Mouse (Mus musculus) neural tube, embryonic 13.5 days (tissue): Measurements from ENCODE around the gene H2afj. TPM values are rescaled to one million over a fixed set of nuclear protein-coding genes. Genes with fewer than 3 reads are reported as not detected.

ENCODE experiments used
- ATAC-seq: fragments of 200-750 bp; cut with Nextera tagmentation; 2 replicates; pipeline ENCODE4 v1.8.0; 2017; ENCODE audit warnings: low read depth, mild to moderate bottlenecking, moderate TSS enrichment, moderate library complexity
- H3K27ac ChIP-seq: fragments of 300-500 bp; sonication (generic); replicated peaks from 2 replicates; pipeline ENCODE4 v1.5.1; 2015; ENCODE audit warnings: moderate library complexity, mild to moderate bottlenecking, inconsistent platforms
- H3K27me3 ChIP-seq: fragments of 300-500 bp; sonication (generic); 2 replicates; pipeline ENCODE4 v1.6.1; 2015; ENCODE audit warnings: mild to moderate bottlenecking, inconsistent platforms
- H3K36me3 ChIP-seq: fragments of 300-500 bp; sonication (generic); 2 replicates; pipeline ENCODE4 v1.6.1; 2015; ENCODE audit warnings: mild to moderate bottlenecking, inconsistent platforms
- H3K4me1 ChIP-seq: fragments of 300-500 bp; sonication (generic); replicated peaks from 2 replicates; pipeline ENCODE4 v1.6.1; 2015; ENCODE audit warnings: inconsistent platforms
- H3K4me2 ChIP-seq: fragments of 300-500 bp; sonication (generic); 2 replicates; pipeline ENCODE4 v1.6.1; 2015; ENCODE audit warnings: inconsistent platforms, mild to moderate bottlenecking, moderate library complexity
- H3K4me3 ChIP-seq: fragments of 300-500 bp; sonication (generic); 2 replicates; pipeline ENCODE4 v1.5.1; 2015; ENCODE audit warnings: mild to moderate bottlenecking, inconsistent platforms
- H3K9ac ChIP-seq: fragments of 300-500 bp; sonication (generic); 2 replicates; pipeline ENCODE4 v1.6.1; 2015; ENCODE audit warnings: moderate library complexity, mild to moderate bottlenecking, inconsistent platforms
- H3K9me3 ChIP-seq: fragments of 300-500 bp; sonication (generic); 2 replicates; pipeline ENCODE4 v1.6.1; 2016; ENCODE audit warnings: inconsistent platforms
- WGBS: fragments of 180-500 bp; shearing (Covaris S2); methylation state at CpG from one replicate; pipeline ENCODE4 v1.1.7; 2015; 5-methylcytosine and 5-hydroxymethylcytosine counted together
- polyA plus RNA-seq: library from polyadenylated mRNA; unstranded; fragments of >200 nt; fragmentation: Nextera tagmentation; extraction: Ambion mirVana; gene quantifications from 2 replicates; pipeline ENCODE4 v1.2.1, GENCODE M21; 2015

Gene H2afj
- polyA plus RNA-seq, 1 experiment from 2014 or later, result 135 TPM

DNA sequence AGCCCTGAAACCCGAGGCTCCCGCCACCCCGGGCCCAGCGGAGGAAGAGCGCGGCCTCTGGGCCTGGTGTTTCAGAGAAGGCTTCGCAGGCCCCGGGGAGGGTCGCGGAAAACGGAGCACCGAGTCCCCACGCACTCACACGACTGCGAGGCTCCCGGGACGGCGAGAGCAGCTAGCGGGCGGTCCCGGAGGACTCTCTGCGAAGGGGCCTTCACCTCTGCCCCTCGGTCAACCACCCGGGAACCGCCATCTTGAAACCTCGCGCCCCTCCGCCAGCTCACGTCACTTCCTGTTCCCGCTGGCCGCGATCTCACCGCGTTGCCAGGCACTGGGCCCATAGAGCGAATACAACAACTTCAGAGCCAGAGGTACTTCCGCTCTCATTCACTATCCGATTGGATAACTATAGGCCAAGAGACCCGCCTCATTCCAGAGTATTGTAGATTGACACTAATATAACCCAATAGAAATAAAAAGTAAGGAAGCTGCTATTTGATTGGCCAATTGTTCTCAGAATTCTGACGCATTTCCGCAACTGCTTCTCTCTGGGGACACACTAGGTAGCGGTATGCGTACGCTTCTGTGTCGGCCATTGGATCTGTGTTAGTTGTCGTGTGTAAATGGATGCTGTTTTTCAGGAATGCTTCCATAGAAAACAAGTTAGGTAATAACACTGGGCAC lies 20.0 kb downstream of the H2afj start, which contains the start of gene Wbp11:
Gene Wbp11, minus strand, starts transcription at position 353 of the 681 bp plus-strand sequence.
- under 1% methylated on average over 45 of the region's 45 CpGs for WGBS
- peaks cover 16% of the 10 kb centered on the region; the same call in 1 of the 2 replicates for H3K27me3 ChIP-seq
- H3K9ac ChIP-seq, result peak within 1 kb of the TSS; percentile 98
- ATAC-seq, result peak; percentile 100
- no peaks in the 10 kb centered on the region for H3K9me3 ChIP-seq
- H3K4me3 ChIP-seq, result peak within 1 kb of the TSS; percentile 98
- H3K36me3 ChIP-seq, result peaks cover 21% of the 10 kb centered on the region
- peak within 1 kb of the TSS; percentile 91 for H3K27ac ChIP-seq
- peaks cover 15% of the 10 kb centered on the region for H3K4me1 ChIP-seq
- peak within 1 kb of the TSS; percentile 83 for H3K4me2 ChIP-seq

DNA sequence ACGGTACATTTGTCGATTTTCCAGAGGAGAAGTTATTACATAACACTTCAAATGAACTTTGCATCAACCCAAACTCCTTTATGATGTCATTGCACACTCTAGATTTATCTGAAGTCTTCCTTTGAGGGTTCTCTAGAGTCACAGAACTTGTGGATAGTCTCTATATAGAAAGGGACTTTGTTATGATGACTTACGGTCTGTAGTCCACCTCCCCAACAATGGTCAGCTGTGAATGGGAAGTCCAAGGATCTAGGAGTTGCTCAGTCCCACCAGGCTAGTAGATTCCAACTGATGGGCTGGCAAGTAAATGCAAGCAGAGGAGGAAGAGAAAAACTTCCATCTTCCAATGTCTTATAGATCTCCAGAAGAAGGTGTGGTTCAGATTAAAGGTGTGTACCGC lies 20.6 kb downstream of the H2afj start:
- Histone ChIP-seq H3K4me2 (peak overlapping the region; percentile 67), H3K9me3 (no peaks in the 10 kb centered on the region), H3K27ac (peak overlapping the region; percentile 91), H3K9ac (peak overlapping the region; percentile 74), H3K4me3 (peak overlapping the region; percentile 98), H3K4me1 (peaks cover 15% of the 10 kb centered on the region), H3K27me3 (peaks cover 16% of the 10 kb centered on the region; the same call in 1 of the 2 replicates), H3K36me3 (peaks cover 20% of the 10 kb centered on the region)
- 39% methylated on average over 4 of the region's 4 CpGs for WGBS
- 0 out of 2 replicates have a peak, but pooled peaks have one; percentile 9 for ATAC-seq

DNA sequence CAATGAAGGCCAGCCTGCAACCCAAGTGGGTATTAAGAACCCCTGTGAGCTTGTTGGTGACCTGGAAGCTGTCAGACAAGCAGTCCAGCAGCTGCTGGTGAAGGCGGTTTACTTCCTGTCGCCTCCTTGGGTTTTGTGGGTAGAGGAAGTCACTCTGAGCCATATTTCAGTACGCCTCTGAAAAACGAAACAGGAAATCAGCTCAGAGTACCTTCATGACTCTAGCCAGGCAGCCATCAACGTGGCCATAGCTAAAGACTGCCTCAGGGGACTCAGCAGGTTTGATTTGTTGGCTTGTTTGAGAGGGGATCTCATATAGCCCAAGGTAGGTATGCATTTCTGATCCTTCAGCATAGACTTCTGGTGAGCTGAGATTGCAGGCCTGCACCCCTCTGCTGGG lies 23.7 kb downstream of the H2afj start:
- WGBS, result 82% methylated on average over 5 of the region's 5 CpGs
- no peak overlapping the region for H3K4me3 ChIP-seq
- ATAC-seq, result no peak

DNA sequence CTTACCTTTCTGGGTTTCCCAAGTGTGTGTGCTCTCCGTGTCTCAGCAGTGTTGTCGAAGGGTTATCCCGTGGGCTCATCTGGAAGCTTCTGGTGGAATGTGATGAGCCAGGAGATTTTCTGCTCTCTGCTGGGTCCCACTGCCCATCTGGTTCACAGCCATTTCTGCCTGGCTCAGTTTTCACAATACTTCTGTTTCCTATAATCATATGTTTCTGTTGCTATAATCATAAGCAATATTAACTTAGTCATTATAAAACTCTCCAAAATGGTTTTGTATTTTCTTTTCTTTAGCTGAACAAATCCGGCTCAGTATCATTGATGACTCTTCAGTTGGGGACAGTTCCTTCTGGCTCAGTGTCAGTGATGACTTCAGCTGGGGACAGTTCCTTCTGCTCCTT lies 27.3 kb downstream of the H2afj start, which contains the start of gene Smco3:
Gene Smco3, minus strand, starts transcription at position 101 of the 400 bp plus-strand sequence.
- no peak within 1 kb of the TSS for H3K27ac ChIP-seq
- ATAC-seq, result no peak
- H3K4me1 ChIP-seq, result no peaks in the 10 kb centered on the region
- no peak within 1 kb of the TSS for H3K9ac ChIP-seq
- H3K9me3 ChIP-seq, result no peaks in the 10 kb centered on the region
- no peaks in the 10 kb centered on the region for H3K36me3 ChIP-seq
- WGBS, result 56% methylated on average over 4 of the region's 4 CpGs
- peak within 1 kb of the TSS; percentile 10; the same call in 1 of the 2 replicates for H3K4me2 ChIP-seq
- peak within 1 kb of the TSS; percentile 12; the same call in 1 of the 2 replicates for H3K4me3 ChIP-seq
- peaks cover 12% of the 10 kb centered on the region; the same call in 1 of the 2 replicates for H3K27me3 ChIP-seq

More for the DNA sequence above, 23.7 kb downstream of the H2afj start:
- Histone ChIP-seq H3K4me2 (no peak overlapping the region), H3K27me3 (peaks cover 16% of the 10 kb centered on the region; the same call in 1 of the 2 replicates), H3K36me3 (no peaks in the 10 kb centered on the region), H3K27ac (no peak overlapping the region), H3K9ac (no peak overlapping the region), H3K4me1 (peaks cover 11% of the 10 kb centered on the region), H3K9me3 (no peaks in the 10 kb centered on the region)

DNA sequence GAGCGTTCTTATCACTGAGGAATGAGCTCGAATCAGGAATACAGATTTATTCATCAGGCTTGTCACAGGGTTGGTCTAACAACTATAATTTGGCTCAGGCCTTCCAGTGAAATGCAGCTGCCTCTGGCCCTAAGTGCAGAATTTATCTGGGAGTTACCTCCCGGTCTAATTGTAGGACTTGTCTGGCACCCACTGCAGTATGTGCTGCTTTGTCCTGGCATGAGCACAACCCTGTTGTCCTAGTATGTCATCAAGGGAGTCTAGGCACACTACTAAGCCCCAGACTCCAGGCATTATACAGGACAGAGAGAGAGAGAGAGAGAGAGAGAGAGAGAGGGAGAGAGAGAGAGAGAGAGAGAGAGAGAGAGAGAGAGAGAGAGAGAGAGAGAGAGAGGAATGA lies 29.3 kb downstream of the H2afj start:
- Histone ChIP-seq H3K27me3 (no peaks in the 10 kb centered on the region), H3K4me2 (no peak overlapping the region), H3K9me3 (no peaks in the 10 kb centered on the region), H3K36me3 (no peaks in the 10 kb centered on the region), H3K4me1 (no peaks in the 10 kb centered on the region), H3K27ac (no peak overlapping the region), H3K4me3 (no peak overlapping the region), H3K9ac (no peak overlapping the region)
- 86% methylated on average over 3 of the region's 3 CpGs for WGBS
- ATAC-seq, result no peak

DNA sequence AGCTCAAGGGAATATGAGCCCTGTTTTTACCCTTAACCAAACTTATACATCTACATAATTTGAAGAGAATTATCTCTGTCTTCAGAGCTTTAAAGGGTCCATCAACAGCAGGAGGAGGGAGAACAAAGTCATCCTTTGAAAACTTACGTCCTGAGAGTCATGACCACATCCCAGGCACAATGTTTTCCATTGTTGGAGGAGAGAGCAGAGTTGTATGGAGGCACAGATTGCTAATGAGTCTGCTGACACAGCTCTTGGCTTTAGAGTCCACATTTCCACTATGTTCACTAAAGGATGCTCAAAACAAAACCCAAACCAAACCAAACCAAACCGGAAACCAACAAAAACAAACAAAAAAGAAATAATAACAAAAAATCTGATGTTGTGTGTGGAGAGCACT lies 36.9 kb downstream of the H2afj start:
- no peaks in the 10 kb centered on the region for H3K4me1 ChIP-seq
- H3K27me3 ChIP-seq, result no peaks in the 10 kb centered on the region
- H3K9me3 ChIP-seq, result no peaks in the 10 kb centered on the region
- no peak overlapping the region for H3K9ac ChIP-seq
- no peak overlapping the region for H3K4me2 ChIP-seq
- H3K27ac ChIP-seq, result no peak overlapping the region
- whole genome bisulfite sequencing, result 54% methylated on average over 2 of the region's 2 CpGs
- H3K36me3 ChIP-seq, result no peaks in the 10 kb centered on the region
- ATAC-seq, result no peak
- no peak overlapping the region for H3K4me3 ChIP-seq

DNA sequence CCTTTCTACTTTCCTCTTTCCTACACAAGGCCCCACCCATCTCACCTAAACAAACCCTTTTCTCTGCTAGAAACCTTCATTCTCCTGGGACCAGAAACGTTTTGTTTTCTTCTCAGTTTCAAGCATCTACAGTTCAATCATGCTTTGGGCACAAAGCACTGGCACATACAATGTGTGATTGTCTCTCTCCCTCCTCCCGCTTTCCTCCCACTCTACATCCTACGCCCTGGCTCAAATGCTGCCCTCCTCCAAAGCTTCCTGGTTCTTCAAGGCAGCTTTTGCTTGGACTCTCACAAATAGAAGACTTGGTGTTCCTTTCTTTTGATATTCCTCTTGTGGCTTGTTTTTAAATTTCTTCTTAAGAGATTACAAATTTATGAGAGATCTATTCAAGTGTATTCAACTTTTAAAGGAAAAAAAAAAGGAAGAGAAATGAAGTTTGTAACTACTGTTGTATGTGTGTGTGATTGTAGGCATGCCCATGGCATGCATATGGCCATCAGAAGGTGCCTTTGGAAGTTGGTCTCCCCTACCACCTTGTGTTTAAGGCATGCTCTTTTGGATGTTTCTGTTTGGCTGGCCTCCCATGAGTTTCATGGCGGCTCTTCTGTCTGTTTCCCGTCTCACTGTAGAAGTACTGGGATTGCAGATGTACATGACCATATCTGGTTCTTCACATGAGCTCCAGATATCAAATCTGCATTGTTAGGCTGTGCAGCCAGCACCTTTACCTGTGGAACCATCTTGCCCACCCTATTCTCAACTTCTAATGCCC lies 37.8 kb downstream of the H2afj start:
- Histone ChIP-seq H3K27ac (no peak overlapping the region), H3K9ac (no peak overlapping the region), H3K9me3 (no peaks in the 10 kb centered on the region), H3K27me3 (no peaks in the 10 kb centered on the region), H3K4me1 (no peaks in the 10 kb centered on the region), H3K4me3 (no peak overlapping the region), H3K4me2 (no peak overlapping the region), H3K36me3 (no peaks in the 10 kb centered on the region)
- 73% methylated on average over 5 of the region's 5 CpGs for WGBS
- ATAC-seq, result no peak

DNA sequence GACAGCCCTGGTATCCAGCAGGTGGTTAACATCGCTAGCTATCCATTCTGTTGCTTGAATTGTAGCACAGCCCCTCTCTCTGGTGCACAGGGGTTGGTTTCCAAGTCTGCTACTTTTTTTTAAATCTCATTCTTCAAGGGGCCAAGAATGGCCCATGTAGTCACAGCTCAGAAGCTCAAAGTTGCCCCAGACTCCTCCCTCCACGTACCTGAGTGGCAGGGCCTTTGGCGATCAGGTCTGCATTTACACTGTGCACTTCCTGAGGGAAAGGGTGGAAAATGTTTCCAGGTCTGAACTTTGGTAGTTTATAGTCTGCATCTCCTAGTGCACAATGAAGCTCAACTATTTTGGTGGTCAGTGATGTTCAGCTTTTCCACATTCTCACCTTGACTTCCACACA lies 39.2 kb downstream of the H2afj start:
- H3K4me1 ChIP-seq, result no peaks in the 10 kb centered on the region
- no peak overlapping the region for H3K27ac ChIP-seq
- WGBS, result 89% methylated on average over 3 of the region's 3 CpGs
- no peaks in the 10 kb centered on the region for H3K36me3 ChIP-seq
- ATAC-seq, result no peak
- no peaks in the 10 kb centered on the region for H3K9me3 ChIP-seq
- no peak overlapping the region for H3K4me2 ChIP-seq
- no peaks in the 10 kb centered on the region for H3K27me3 ChIP-seq
- H3K4me3 ChIP-seq, result no peak overlapping the region
- no peak overlapping the region for H3K9ac ChIP-seq

DNA sequence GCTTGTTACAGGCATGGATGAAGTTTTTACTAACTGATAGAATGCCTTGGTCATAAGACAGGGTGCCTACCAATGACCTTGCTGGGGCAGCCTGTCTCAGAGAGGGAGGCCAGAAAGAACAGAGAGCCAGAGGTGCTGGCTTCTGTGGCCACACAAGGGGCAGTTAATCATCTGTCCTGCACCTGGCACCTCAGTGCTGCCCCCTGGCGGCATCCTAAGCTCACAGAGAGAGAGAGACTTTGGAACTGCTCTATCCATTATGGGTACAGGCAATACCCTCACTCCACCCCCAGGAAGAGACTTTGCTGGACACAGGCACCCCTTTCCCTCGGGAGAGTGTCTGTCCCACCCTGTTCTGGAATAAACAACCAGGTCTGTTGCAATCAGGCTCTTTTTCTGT lies 39.7 kb downstream of the H2afj start:
- H3K9ac ChIP-seq, result no peak overlapping the region
- no peak for ATAC-seq
- 35% methylated on average over 2 of the region's 2 CpGs for WGBS
- H3K36me3 ChIP-seq, result no peaks in the 10 kb centered on the region
- H3K4me1 ChIP-seq, result no peaks in the 10 kb centered on the region
- H3K27me3 ChIP-seq, result no peaks in the 10 kb centered on the region
- H3K4me3 ChIP-seq, result no peak overlapping the region
- no peak overlapping the region for H3K27ac ChIP-seq
- no peak overlapping the region for H3K4me2 ChIP-seq
- H3K9me3 ChIP-seq, result no peaks in the 10 kb centered on the region

DNA sequence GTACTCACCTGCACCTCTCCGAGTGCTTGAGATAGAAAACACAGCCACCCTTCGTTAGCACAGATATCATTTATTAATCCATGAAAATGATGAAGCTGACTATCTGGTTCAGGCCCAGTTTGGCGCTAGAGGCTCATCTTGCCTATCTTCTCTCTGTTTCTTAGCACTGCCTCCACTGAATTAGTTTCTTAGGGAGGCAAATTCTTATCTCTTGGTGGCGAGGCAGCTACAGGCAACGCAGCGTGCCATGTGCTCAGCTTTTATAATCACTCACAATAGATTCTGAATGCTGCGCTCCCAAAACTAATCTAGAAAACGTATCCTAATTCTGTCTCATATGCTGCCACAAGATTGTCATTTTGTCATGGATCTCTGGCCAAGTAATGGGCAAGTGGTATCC lies 40.4 kb downstream of the H2afj start:
- Histone ChIP-seq H3K27ac (no peak overlapping the region), H3K4me1 (no peaks in the 10 kb centered on the region), H3K9me3 (no peaks in the 10 kb centered on the region), H3K9ac (no peak overlapping the region), H3K4me3 (no peak overlapping the region), H3K4me2 (no peak overlapping the region), H3K36me3 (no peaks in the 10 kb centered on the region), H3K27me3 (no peaks in the 10 kb centered on the region)
- WGBS, result 90% methylated on average over 8 of the region's 8 CpGs
- ATAC-seq, result no peak

DNA sequence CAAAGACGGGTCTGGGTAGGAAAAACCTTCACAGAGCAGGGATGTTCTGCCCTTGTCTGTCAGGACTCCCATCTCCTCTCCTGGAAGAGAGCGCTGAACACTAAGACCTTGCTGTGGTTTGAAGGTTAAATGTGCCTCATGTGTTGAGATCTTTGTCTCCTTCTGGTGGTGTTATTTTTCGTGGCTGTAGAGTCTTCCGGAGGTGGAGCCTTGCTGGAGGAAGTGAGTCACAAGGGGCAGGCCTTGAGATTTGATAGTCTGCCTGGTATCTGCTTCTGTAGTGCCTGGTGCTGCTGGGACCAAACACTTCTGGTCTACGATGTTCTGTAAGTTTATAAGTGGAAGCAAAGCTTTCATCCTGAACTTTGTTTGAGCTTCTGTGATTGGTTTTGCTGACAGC lies 40.9 kb downstream of the H2afj start:
- Histone ChIP-seq H3K27ac (no peak overlapping the region), H3K27me3 (no peaks in the 10 kb centered on the region), H3K4me2 (no peak overlapping the region), H3K4me3 (no peak overlapping the region), H3K9ac (no peak overlapping the region), H3K4me1 (no peaks in the 10 kb centered on the region), H3K9me3 (no peaks in the 10 kb centered on the region), H3K36me3 (no peaks in the 10 kb centered on the region)
- no peak for ATAC-seq
- 90% methylated on average over 5 of the region's 5 CpGs for WGBS

DNA sequence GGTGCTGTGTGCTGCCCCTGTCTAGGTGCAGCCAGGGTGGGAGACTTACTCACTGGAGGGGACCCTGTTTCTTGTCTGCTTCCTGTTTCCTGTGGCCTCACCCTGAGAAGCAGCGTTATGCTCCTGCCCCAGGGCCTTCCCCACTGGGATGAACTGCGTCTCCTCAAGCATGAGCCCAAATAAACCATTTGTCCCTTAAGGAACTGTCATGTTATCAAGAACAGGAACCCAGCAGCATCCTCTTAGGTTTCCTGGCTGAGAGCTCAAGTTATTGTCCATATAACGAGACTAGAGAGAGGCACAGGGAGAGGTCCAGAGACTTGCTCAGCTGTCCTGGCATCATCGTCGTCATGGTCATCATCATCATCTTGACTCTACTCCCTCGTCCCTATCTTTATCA lies 42.2 kb downstream of the H2afj start:
- H3K27ac ChIP-seq, result no peak overlapping the region
- H3K4me2 ChIP-seq, result no peak overlapping the region
- H3K4me1 ChIP-seq, result no peaks in the 10 kb centered on the region
- H3K4me3 ChIP-seq, result no peak overlapping the region
- ATAC-seq, result no peak
- no peak overlapping the region for H3K9ac ChIP-seq
- H3K9me3 ChIP-seq, result no peaks in the 10 kb centered on the region
- no peaks in the 10 kb centered on the region for H3K27me3 ChIP-seq
- no peaks in the 10 kb centered on the region for H3K36me3 ChIP-seq
- WGBS, result 77% methylated on average over 6 of the region's 6 CpGs
